Mouse (Mus musculus) forebrain, embryonic 16.5 days (tissue): ENCODE data around the gene Med16. TPM values are rescaled to one million over a fixed set of nuclear protein-coding genes. Genes with fewer than 3 reads are reported as not detected.

Source experiments
- ATAC-seq: fragments of 200-750 bp; cut with Nextera tagmentation; 2 replicates; pipeline ENCODE4 v1.8.0; 2017; ENCODE audit warnings: mild to moderate bottlenecking, moderate library complexity
- H3K27ac ChIP-seq: fragments of 300-500 bp; sonication (generic); 2 replicates; pipeline ENCODE4 v1.5.1; 2014; ENCODE audit warnings: low read length, control low read depth
- H3K27me3 ChIP-seq: fragments of 300-500 bp; sonication (generic); replicated peaks from 2 replicates; pipeline ENCODE4 v1.6.1; 2014; ENCODE audit warnings: low read length; ENCODE audit not compliant: control insufficient read depth, insufficient read depth
- H3K36me3 ChIP-seq: fragments of 300-500 bp; sonication (generic); 2 replicates; pipeline ENCODE4 v1.6.1; 2014; ENCODE audit not compliant: control insufficient read depth, insufficient read depth
- H3K4me1 ChIP-seq: fragments of 300-500 bp; sonication (generic); replicated peaks from 2 replicates; pipeline ENCODE4 v1.6.1; 2014; ENCODE audit warnings: low read length; ENCODE audit not compliant: control insufficient read depth, insufficient read depth
- H3K4me2 ChIP-seq: fragments of 300-500 bp; sonication (generic); 2 replicates; pipeline ENCODE4 v1.6.1; 2014; ENCODE audit warnings: mild to moderate bottlenecking, low read length, control low read depth
- H3K4me3 ChIP-seq: fragments of 300-500 bp; sonication (generic); replicated peaks from 2 replicates; pipeline ENCODE4 v1.5.1; 2014; ENCODE audit warnings: mild to moderate bottlenecking, low read length, control low read depth
- H3K9ac ChIP-seq: fragments of 300-500 bp; sonication (generic); replicated peaks from 2 replicates; pipeline ENCODE4 v1.6.1; 2014; ENCODE audit warnings: low read depth, low read length, control low read depth
- H3K9me3 ChIP-seq: fragments of 300-500 bp; sonication (generic); 2 replicates; pipeline ENCODE4 v1.6.1; 2016; ENCODE audit warnings: low read length; ENCODE audit not compliant: control insufficient read depth
- WGBS: fragments of 180-500 bp; shearing (Covaris S2); extraction: QIAGEN DNeasy Blood & Tissue Kit; methylation state at CpG from one replicate; pipeline ENCODE4 v1.1.7; 2014; 5-methylcytosine and 5-hydroxymethylcytosine counted together
- polyA plus RNA-seq: library from polyadenylated mRNA; unstranded; fragments of >200 nt; fragmentation: Nextera tagmentation; extraction: Ambion mirVana; gene quantifications from 2 replicates; pipeline ENCODE4 v1.2.1, GENCODE M21; 2015

The Med16 gene
- 53.8 and 54.0 TPM in 2 replicates for polyA plus RNA-seq

DNA sequence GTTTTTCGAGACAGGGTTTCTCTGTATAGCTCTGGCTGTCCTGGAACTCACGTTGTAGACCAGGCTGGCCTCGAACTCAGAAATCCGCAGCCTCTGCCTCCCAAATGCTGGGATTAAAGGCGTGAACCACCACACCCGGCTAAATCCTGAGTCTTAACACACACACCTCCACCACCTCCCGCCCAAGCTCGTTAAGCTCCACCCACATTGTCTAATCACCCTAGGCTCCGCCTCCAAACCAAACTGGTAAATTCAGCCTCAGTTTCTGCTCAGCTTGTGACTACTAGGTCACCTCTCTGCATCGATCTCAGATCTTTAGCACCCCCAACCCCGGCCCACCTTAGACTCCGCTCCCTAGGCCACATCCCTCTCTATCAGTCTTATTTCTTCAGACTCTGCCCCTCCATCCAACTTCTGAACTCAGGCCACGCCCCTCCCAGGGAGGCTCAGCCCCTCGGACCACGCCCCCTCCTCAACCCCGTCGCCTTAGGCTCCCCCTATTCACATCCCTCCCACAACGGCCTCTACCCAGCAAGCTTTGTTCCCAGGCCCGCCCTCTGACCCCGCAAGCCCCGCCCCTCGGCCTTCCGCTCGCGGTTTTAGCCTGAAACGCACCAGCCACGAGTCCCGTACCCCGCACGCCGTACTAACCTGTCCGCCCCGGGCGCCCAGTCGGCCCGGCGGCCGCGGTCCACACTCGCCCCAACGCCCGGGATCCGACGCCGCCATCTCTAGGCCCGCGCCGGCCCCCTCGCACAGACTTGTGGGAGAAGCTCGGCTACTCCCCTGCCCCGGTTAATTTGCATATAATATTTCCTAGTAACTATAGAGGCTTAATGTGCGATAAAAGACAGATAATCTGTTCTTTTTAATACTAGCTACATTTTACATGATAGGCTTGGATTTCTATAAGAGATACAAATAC, at the start of gene Med16:
Med16 (minus strand) TSS at position 757 of the 925 bp plus-strand sequence.
- peak within 1 kb of the TSS; percentile 94 for H3K4me3 ChIP-seq
- no peaks in the 10 kb centered on the region for H3K27me3 ChIP-seq
- 1% methylated on average over 52 of the region's 52 CpGs for WGBS
- peak within 1 kb of the TSS; percentile 99 for H3K27ac ChIP-seq
- H3K4me2 ChIP-seq = peak within 1 kb of the TSS; percentile 55
- H3K9me3 ChIP-seq = no peaks in the 10 kb centered on the region
- H3K36me3 ChIP-seq = peaks cover 8% of the 10 kb centered on the region
- peaks cover 9% of the 10 kb centered on the region for H3K4me1 ChIP-seq
- peak; percentile 91 for ATAC-seq
- H3K9ac ChIP-seq = peak within 1 kb of the TSS; percentile 99

DNA sequence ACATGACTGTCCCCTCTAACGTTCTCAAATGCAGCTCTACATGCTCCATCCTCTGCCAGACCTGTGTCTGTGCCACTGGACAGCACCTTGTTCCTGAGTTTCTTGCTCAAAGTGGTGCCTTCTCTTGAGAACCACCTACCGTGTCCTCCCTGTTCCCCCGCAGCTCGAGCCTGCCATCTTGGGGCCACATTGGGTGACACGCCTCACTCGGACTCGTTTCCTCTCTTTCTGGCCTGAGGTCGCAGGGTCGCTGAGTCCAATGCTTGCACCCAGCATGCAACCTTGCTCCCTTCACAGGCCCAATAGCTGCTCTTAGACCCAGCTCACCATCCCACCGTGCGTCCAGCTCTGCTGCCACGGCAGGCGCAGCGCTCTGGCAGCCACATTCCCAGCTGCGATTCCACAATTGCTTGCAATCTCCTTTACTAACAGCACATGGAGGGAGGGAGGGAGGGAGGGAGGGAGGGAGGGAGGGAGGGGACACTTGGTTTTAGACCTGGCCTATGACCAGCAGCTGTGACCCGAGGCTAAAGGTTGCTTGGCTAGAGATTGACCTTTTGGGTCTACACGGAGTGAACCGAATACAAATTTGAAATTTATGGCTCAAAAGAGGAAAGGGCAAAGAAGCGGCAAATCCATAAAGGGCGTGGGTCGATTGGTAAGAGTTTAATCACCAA, 49.6 kb upstream of the Med16 start:
- H3K4me3 ChIP-seq = no peak overlapping the region
- no peak overlapping the region for H3K4me2 ChIP-seq
- H3K36me3 ChIP-seq = no peaks in the 10 kb centered on the region; the same call in 1 of the 2 replicates
- 15% methylated on average over 21 of the region's 21 CpGs for WGBS
- no peaks in the 10 kb centered on the region for H3K9me3 ChIP-seq
- H3K27me3 ChIP-seq = no peaks in the 10 kb centered on the region
- no peak for ATAC-seq
- H3K4me1 ChIP-seq = peaks cover 8% of the 10 kb centered on the region
- H3K27ac ChIP-seq = no peak overlapping the region
- no peak overlapping the region for H3K9ac ChIP-seq

DNA sequence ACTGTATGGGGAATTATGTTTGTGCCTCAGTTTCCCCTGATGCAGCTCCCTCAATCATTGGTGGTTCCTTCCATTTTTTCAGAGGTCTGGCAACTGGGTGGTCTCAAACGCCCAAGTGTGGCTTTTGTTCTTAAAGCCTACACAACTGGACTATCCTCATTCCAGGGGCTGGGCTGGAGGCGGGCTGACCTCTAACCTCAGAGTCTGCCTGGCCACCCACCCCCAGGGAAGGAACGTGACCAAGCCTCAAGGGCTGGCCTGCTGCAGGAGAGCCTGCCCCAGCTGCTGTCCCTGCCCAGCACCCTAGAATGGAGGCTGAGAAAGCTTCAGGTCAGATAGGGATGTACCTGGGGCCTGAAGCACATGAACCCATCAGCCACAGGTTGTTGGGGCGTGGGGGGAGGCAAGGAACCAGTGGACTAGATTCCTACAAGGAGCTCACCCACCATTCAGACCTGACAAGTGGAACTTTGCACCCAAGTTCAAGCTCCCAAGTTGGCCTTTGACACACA, 48.0 kb upstream of the Med16 start:
- H3K27me3 ChIP-seq = no peaks in the 10 kb centered on the region
- H3K4me3 ChIP-seq = no peak overlapping the region
- H3K9ac ChIP-seq = no peak overlapping the region
- H3K9me3 ChIP-seq = no peaks in the 10 kb centered on the region
- H3K36me3 ChIP-seq = no peaks in the 10 kb centered on the region; the same call in 1 of the 2 replicates
- H3K27ac ChIP-seq = no peak overlapping the region
- H3K4me2 ChIP-seq = no peak overlapping the region
- 20% methylated on average over 4 of the region's 4 CpGs for WGBS
- no peak for ATAC-seq
- H3K4me1 ChIP-seq = peaks cover 8% of the 10 kb centered on the region

DNA sequence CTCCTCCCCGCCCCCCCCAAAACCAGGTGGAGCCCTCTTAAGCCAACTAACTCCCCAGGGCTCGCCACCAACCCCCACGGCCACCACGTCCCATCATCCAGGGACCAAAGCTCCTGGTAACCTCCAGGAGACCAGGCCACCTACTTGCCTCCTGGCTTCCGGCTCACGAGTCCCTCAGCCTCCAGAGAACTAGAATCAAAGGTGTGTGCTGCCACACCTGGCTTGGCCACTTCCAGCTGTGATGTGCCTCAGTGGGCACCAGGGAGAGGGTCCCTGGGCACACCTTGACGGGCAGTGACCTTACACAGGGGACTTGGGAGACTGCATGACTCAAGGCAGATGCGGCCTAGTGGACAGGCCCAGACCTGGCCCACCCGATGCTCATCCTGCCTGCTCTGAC, 47.0 kb upstream of the Med16 start:
- ATAC-seq = no peak
- Histone ChIP-seq H3K9ac (no peak overlapping the region), H3K4me2 (no peak overlapping the region), H3K4me3 (no peak overlapping the region), H3K9me3 (no peaks in the 10 kb centered on the region), H3K4me1 (peaks cover 3% of the 10 kb centered on the region), H3K27me3 (no peaks in the 10 kb centered on the region), H3K36me3 (no peaks in the 10 kb centered on the region; the same call in 1 of the 2 replicates), H3K27ac (no peak overlapping the region)
- 67% methylated on average over 9 of the region's 9 CpGs for WGBS

DNA sequence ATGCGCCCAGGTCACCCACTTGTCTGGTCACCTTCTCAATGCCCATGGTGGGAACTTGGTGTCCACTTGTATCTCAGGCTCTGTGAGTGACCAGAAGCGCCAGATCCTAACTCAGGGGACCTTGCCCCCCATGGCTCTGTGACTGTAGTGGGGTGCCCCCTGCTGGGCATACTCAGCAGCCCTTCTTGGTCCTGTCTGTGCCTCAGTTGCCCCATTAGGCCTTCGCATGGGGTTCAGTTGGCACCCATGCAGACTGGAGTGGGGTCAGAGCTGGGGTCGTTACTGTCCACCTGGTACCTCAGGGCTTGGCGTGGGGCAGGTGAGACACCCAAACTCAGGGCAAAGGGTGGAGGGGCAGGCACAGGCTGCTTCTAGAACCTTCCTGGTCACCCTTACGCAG, 45.2 kb upstream of the Med16 start:
- WGBS = 87% methylated on average over 6 of the region's 6 CpGs
- H3K27me3 ChIP-seq = no peaks in the 10 kb centered on the region
- no peak overlapping the region for H3K9ac ChIP-seq
- H3K4me3 ChIP-seq = no peak overlapping the region
- ATAC-seq = no peak
- H3K9me3 ChIP-seq = no peaks in the 10 kb centered on the region
- H3K36me3 ChIP-seq = peaks cover 2% of the 10 kb centered on the region; the same call in 1 of the 2 replicates
- H3K4me1 ChIP-seq = no peaks in the 10 kb centered on the region
- no peak overlapping the region for H3K27ac ChIP-seq
- no peak overlapping the region for H3K4me2 ChIP-seq

DNA sequence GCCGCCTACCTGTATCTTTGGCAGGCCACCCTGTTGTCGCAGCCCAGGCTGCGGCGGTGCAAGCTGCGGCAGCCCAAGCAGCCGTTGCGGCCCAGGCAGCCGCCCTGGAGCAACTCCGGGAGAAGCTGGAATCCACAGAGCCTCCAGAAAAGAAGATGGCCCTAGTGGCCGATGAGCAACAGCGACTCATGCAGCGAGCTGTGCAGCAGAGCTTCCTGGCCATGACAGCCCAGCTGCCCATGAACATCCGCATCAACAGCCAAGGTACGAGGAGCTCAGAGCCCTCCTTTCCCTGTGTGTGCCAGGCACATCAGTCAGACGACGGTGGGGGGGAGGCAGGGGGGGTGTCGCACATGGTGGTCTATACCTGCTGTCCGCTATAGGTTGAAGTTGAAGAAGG, 41.9 kb upstream of the Med16 start:
- H3K9ac ChIP-seq = no peak overlapping the region
- no peak overlapping the region for H3K4me3 ChIP-seq
- H3K36me3 ChIP-seq = peaks cover 2% of the 10 kb centered on the region; the same call in 1 of the 2 replicates
- ATAC-seq = no peak
- no peaks in the 10 kb centered on the region for H3K27me3 ChIP-seq
- no peak overlapping the region for H3K4me2 ChIP-seq
- no peak overlapping the region for H3K27ac ChIP-seq
- no peaks in the 10 kb centered on the region for H3K9me3 ChIP-seq
- peaks cover 4% of the 10 kb centered on the region for H3K4me1 ChIP-seq
- 88% methylated on average over 18 of the region's 18 CpGs for WGBS

DNA sequence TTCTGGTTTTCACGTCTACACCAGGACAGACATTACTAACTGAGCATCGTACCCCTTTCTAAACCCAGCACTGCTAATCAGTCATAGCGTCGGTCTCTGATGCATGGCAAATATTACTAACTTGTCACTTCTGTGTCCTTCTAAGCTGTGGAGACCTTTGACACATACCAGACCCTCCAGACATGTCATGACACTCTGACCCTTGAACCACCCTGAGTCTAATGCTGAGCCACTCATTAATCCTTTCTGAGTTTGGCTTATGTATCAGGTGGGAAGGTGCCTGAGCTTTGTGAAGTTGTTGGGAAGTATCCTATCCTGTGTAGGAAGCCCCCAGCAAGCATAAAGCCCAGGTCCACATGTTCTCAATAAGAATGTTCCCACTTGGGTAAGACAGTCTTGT, 41.1 kb upstream of the Med16 start:
- H3K4me3 ChIP-seq = no peak overlapping the region
- peaks cover 7% of the 10 kb centered on the region for H3K4me1 ChIP-seq
- peaks cover 2% of the 10 kb centered on the region; the same call in 1 of the 2 replicates for H3K36me3 ChIP-seq
- H3K9me3 ChIP-seq = no peaks in the 10 kb centered on the region
- no peak for ATAC-seq
- no peak overlapping the region for H3K27ac ChIP-seq
- H3K4me2 ChIP-seq = no peak overlapping the region
- no peak overlapping the region for H3K9ac ChIP-seq
- no peaks in the 10 kb centered on the region for H3K27me3 ChIP-seq
- WGBS = 94% methylated on average over 4 of the region's 4 CpGs

DNA sequence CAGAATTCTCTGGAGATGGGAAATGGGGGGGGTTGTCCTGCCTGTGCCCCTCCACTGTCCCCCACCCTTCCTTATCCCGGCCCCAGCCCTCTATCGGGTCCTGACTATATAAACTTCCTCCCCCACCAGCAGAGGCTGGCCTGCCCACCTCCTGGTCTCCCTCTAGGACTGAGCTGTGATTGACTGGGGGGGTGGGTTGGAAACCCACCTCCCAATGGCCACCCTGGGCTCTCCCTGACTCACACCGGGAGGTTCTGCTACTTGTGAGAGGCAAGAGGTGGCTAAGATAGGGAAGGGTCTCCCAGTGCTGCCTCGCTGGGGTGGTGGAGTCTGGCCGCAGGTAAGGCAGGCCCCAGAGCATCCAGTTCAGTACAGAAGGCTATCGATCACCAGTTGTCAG, 38.8 kb upstream of the Med16 start:
- H3K9me3 ChIP-seq = no peaks in the 10 kb centered on the region
- no peak overlapping the region for H3K27ac ChIP-seq
- no peak for ATAC-seq
- H3K4me3 ChIP-seq = no peak overlapping the region
- H3K4me1 ChIP-seq = peaks cover 7% of the 10 kb centered on the region
- H3K27me3 ChIP-seq = no peaks in the 10 kb centered on the region
- WGBS = 87% methylated on average over 6 of the region's 6 CpGs
- 0 out of 2 replicates have a peak, but pooled peaks cover 2% of the 10 kb centered on the region for H3K36me3 ChIP-seq
- H3K9ac ChIP-seq = no peak overlapping the region
- no peak overlapping the region for H3K4me2 ChIP-seq

DNA sequence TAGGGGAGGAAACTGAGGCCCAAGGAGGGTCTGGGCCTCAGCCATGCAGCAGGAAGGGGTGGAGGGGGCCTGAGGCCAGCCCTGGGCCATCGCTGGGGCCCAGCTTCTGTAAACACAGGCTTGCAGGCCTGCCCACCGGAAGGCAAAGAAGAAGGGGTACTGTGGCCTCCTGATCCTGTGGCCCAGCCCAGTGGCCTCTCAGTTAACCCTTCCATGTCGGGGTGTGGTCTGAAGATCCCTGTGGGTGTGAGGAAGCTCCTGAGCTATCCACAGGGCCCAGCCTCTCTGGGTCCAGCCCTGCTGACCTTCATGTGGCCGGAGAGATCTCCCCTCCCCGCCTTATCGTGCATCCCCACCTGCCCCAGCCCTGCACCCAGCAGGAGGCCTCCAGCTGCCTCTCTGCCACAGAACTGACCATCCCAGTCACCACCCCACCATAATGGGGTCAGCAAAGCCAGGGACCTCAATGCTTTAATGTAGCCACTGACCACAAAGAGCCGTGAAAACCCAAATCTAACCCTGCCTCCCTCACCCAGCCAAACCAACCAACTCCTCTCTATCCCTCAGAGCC, 38.1 kb upstream of the Med16 start:
- no peak overlapping the region for H3K27ac ChIP-seq
- 0 out of 2 replicates have a peak, but pooled peaks cover 2% of the 10 kb centered on the region for H3K36me3 ChIP-seq
- no peak overlapping the region for H3K4me2 ChIP-seq
- no peaks in the 10 kb centered on the region for H3K27me3 ChIP-seq
- peaks cover 7% of the 10 kb centered on the region for H3K4me1 ChIP-seq
- no peak overlapping the region for H3K9ac ChIP-seq
- ATAC-seq = no peak
- 19% methylated on average over 7 of the region's 7 CpGs for WGBS
- no peaks in the 10 kb centered on the region for H3K9me3 ChIP-seq
- H3K4me3 ChIP-seq = no peak overlapping the region
